Mouse (Mus musculus): ENCODE measurements at regions not wholly inside any gene's neighbourhood (a gene's known extent, or its start where the extent isn't known, plus 50 kb on each side); places are given as distances from the start of the nearest gene placed in this dataset.
A peak's percentile ranks its signal among the peaks of the same experiment; 100 is the strongest.

DNA sequence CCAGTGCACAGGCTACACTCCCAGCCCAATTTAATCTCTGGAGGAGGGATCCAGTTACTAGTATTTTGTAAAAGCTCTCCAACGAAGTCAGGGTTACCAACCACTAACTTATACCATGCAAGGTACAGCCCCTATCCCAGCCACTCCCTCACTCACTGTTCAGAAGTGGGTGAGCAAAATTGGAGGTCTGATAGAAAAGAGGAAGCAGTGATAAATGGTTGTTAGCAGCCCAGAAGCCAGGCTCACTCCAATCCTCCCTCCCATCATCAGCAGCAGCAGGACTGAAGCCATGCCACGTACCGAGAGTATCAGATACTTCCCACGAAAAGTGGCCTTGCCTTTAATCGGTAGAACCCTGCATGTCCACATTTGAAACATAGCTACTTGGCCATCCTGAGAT, 86.1 kb downstream of the Efnb1 start:
- no peak for ATAC-seq (ENCODE audit: insufficient number of reproducible peaks, low FRiP score, low TSS enrichment)

DNA sequence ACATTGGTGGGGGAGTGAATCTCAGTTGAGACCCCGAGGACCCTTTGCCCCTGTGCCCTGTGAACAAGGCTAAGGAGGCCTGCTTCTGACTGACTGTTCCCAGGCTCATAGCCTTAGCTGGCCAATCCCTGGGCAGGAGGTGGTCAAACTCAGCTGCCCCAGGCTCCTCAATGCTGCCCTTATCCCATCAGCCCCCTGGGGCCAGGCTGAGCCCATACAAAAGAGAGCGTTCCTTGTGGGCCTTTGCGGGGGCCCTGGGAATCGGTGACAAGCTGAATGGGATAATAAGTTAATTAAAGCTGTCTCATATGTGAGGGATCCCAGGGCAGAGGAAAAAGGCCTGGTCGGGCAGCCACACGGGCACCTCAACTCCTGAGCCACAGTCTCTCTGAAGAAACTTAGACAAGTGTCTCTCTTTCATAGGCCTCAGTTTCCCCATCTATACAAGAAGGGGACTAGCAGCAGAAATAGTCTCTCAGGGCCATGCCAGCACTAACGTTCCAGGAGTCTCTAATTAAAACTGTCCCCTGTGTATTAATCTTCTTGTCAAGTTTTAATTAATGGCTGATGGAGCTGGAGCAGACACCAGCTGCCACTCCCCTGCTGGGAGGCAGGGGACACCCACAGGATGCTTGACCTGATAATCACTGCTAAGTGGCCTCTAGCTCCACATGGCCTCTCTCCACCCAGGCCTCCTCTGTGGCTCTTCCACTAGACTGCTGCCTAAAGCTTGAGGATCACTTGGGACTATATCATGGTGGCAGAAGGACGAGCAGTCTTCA, 84.9 kb downstream of the Efnb1 start:
- ATAC-seq (ENCODE audit: insufficient number of reproducible peaks, low FRiP score, low TSS enrichment): no peak

DNA sequence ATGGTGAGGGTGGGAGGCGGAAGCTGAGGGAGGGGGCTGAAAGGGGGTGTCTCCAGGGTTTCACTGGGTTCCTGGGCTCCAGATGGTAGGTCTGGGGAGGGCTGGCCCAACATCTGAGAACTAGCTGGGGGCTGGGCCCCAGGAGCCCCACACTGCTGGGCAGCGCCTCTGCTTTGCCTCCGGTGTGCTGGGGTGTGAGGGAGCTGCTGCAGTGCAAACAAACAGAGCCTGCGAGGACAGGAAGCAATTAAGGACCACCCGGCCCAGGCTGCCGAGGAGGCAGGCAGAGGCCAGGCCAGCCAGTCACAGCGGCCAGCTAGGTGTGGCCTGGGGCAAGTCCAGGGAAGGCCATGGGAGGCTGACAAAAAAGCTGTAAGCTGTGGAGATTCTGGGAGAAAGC, 82.3 kb downstream of the Efnb1 start:
- ATAC-seq (ENCODE audit: insufficient number of reproducible peaks, low FRiP score, low TSS enrichment): no peak

DNA sequence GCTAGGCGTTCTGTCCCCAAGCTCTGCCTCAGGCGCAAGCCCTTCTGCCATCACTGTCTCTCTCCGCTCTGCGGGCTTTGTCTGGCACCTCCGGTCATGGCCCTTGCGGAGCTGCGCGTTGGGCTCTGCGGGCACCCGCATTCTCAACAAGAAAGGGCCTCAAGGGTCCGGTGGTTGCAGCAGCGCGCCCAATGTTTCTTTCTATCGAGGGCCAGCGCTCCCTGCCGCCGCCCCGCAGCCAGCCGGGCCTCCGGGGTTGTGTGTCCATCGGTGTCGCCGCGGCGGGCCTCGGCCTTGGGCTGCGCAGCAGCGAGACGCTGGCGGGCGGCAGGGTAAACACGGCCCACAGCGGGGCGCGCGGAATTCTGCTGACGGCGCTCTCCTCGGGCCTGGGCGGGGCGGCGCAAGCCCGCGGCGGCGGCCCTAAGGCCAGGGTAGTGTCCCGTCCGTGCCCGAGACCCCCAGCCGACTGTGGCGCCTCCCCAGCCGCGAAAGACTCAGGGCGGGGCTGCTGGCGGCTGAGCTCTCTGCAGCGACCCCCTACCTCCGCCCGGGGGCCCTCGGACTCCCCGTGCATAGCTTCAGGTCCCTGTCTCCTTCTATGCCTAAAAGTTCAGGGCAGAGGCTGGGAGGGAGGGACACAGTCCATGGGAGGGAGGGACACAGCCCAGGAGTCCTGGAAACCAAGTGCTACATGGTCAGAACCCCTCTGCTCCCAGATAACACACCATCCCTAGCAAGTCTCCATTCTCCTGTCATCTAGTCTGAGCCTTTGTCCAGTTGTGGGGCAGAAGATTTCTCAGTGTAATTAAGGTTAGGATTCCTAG, 80.9 kb downstream of the Efnb1 start:
- peak; percentile 67 for ATAC-seq (ENCODE audit: insufficient number of reproducible peaks, low FRiP score, low TSS enrichment)

DNA sequence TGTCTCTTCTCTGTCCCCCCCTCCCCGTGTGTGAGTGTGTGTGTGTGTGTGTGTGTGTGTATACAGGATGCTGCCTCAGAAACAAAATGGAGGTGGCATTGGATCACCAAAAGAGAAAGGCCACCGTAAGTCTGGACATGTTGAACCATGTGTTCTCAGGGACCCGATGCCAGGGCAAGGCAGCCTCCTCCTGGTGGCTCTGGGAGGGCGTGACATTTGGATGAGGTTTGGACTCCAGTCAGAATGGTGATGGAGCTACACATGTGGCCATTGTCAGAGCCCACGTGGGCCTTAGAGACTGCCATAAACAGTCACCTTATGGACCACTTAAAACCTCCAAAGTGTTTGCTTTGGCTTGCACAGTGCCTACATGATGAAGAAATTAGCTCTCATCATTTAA, 80.0 kb downstream of the Efnb1 start:
- no peak for ATAC-seq (ENCODE audit: insufficient number of reproducible peaks, low FRiP score, low TSS enrichment)

DNA sequence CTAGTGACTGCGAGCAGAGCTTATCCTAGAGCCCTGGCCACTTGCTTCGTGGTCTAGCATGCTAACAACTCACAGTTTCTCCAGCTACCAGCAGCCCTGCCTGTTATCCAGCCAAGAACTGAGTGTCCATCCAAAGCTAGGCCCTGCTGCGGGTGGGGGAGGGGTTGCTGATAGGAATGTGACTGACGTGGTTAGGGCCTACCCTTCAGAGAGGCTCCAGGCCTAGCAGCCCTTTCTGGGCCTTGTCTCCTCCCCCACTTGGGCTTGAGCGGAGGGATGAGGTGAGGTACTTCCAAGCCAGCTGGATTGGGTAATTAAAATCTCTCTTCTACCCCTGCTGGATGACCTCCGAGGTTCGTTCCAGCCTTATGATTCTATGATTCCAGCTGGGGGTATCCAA, 79.2 kb downstream of the Efnb1 start:
- ATAC-seq (ENCODE audit: insufficient number of reproducible peaks, low FRiP score, low TSS enrichment): no peak

DNA sequence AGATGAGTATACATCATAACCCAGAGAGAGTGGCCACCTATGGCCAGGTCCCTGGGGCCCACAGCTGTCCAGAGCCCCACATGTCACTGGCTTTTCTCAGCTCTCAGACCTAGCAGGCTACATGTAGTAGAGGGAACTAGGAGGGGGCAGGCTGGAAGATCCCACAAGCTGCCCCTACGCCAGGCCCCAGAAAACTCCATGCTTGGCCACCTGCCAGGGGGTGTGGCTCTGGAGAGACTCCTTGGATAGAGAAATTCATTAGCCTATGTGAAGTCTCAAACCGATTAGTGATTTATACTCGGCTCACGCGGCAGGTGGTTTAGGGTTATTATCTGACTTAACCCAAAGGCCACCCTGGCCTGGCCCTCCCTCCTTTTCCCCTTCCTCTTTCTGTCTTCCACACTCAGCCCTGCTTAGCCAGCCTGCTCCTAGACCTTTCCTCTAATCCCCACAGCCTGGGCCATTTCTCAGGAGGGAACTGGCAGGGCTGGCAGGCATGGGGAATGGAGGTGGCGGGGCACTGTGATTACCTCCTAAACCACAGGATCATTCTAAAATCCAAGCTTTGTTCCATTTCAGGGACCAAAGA, 77.7 kb downstream of the Efnb1 start:
- ATAC-seq (ENCODE audit: insufficient number of reproducible peaks, low FRiP score, low TSS enrichment): no peak

DNA sequence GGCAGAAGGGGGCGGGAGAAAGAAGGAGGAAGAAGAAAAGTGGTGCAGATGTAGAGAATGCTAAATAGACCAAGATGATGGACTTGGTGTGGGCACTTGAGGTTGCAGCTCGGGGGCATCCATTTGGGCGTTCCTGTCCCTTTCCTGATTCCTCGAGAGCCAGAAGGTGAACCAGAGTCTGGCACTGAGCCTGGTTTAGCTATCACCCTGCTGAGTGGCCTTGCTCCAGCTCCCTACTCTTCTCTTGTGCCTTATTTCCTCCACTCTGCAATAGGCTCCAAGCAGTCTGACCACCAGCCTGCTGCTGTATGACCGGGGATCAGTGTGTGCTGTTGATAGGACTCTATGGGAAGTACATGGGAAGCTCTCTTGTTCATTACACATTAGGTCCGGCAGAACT, 68.1 kb downstream of the Efnb1 start:
- no peak for ATAC-seq (ENCODE audit: insufficient number of reproducible peaks, low FRiP score, low TSS enrichment)

DNA sequence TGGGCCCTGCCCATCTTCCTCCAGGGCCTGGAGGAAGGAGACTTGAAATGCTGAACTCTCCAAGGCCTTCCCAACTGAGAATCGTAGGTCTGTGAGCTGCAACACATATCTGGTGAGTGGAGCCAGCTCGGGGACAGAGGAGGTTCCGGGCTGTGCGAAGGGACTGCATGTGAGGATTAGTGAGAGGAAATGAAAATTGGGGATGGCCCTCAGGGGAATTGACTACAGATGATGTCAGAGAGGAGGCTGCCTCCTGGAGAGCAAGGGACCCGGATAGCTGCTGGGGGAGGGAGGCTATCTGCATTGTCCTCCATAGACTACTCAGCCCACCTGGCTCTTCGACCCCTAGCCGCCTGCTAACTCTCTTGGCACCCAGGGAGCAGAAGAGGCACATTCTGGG, 65.2 kb downstream of the Efnb1 start:
- ATAC-seq (ENCODE audit: insufficient number of reproducible peaks, low FRiP score, low TSS enrichment): no peak

DNA sequence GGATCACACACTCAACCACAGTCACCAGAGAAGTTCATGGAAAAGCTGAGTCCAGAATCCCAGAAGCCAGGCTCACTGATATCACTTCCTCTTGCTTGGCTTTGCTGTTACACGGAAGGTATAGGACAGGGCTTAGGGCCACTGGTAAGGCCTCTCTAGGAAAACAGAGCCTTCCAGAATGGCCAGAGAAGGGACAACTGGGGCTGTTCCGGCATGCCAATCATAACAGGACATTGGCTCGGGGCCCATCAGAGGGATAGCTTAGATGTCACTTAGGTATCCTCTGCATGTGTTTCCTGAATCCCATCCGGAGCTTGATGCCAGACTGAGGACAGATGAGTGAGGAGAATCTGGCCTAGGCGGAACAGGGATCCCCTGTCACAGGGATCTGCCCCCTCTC, 63.7 kb downstream of the Efnb1 start:
- ATAC-seq (ENCODE audit: insufficient number of reproducible peaks, low FRiP score, low TSS enrichment): no peak

DNA sequence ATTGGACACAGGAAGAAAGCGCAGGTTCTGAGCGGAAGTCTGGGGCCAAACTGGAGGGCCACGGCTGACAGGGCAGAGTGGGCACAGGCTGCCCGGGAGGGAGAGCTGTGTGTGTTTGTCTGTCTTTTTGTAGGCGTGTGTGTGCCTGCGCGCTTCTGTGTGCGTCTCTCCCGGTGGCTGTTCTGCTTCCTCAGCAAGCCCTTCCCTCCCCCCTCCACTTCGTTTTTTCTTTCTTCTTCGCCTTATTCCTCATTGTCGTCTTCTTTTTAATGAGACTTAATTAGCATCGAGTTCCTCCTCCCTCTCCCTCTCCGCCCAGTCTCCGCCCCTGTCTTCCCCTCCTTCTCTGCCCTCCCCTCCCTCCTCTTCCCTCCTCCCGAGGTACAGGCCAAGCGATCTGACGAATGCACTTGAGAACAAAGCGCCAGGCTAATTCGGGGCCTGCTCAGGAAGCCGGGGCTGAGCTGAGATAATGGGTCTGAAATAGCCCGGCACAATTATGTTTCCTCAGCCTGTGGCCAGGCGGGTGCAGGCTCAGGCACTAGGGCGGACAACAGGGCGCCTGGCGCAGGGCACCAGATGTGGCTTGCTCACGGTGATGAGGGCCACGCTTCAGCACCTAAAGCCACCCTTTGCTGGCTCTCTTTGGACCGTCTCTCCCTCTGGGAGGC, 63.2 kb downstream of the Efnb1 start:
- ATAC-seq (ENCODE audit: insufficient number of reproducible peaks, low FRiP score, low TSS enrichment): peak; percentile 74

All from cerebellum, adult (tissue).